Mouse (Mus musculus): ENCODE results near the gene Sox11. TPM values are rescaled to one million over a fixed set of nuclear protein-coding genes. Genes with fewer than 3 reads are reported as not detected.
A peak's percentile ranks its signal among the peaks of the same experiment; 100 is the strongest.

The Sox11 gene
- polyA plus RNA-seq, 1 experiment = 60.1 TPM

DNA sequence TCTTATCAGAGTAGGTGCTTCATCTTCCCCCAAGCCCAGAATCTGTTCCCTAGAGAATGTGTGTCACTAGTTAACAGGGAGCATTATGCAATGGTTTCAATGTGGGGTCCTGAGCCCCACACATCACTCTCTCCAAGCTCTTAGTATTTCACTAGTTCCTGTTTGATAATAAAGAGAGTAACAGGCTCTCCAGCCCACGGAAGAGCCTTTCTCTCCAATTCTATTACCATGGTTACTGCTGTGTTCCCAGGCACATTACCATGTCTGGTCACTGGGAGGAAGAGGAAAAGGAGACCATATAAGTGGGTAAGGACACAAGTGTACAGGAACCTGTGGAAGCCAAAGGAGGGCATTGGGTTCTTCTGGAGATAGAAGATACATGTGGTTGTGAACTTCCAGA lies 19.0 kb downstream of the Sox11 start:
- no peaks in the 10 kb centered on the region for H3K27me3 ChIP-seq (ENCODE audit: control insufficient read depth, insufficient read depth, low read length, poor library complexity, severe bottlenecking)
- TF ChIP-seq POLR2A (IDR thresholded peaks at IDR 0.05; ENCODE audit: insufficient read depth, low read length) (no peak), CTCF (IDR thresholded peaks at IDR 0.05; ENCODE audit: low read depth, low read length) (no peak), EP300 (IDR thresholded peaks at IDR 0.05; ENCODE audit: insufficient read depth, low read depth, low read length) (no peak)
- H3K9me3 ChIP-seq (replicated peaks; ENCODE audit: control insufficient read depth, insufficient read depth, low read length, poor library complexity, severe bottlenecking) = peaks cover 7% of the 10 kb centered on the region

DNA sequence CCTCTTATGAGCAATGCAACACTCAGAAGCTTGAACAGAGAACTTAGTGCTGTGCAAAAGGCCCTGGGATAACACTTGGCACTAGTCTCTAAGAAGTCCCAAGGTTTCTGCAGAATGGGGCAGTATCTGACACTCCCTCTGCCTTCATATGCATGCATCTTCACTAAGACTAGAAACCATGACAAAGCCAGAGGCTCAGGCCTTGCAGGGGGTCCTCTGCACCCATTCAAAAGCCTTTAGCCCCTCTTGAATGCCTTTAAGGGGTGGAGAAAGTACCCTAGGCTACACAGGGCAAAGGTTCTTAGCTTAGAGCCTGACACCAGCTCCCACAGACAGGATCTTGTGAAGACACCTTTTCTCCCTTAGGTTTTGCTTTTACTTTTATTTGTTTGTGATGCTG lies 21.7 kb downstream of the Sox11 start:
- Histone ChIP-seq H3K9me3 (replicated peaks; ENCODE audit: control insufficient read depth, insufficient read depth, low read length, poor library complexity, severe bottlenecking) (peaks cover 7% of the 10 kb centered on the region), H3K4me1 (ENCODE audit: control insufficient read depth, insufficient read depth, low read length) (peaks cover 9% of the 10 kb centered on the region), H3K9ac (ENCODE audit: low read depth, poor library complexity, severe bottlenecking) (no peak overlapping the region), H3K27me3 (ENCODE audit: control insufficient read depth, insufficient read depth, low read length, poor library complexity, severe bottlenecking) (no peaks in the 10 kb centered on the region; the same call in 1 of the 2 replicates), H3K4me3 (ENCODE audit: low read depth, low read length) (no peak overlapping the region), H3K27ac (ENCODE audit: insufficient read depth, low read length) (peak overlapping the region; percentile 7; the same call in 1 of the 2 replicates), H3K36me3 (ENCODE audit: control insufficient read depth, insufficient read depth, low read length, poor library complexity, severe bottlenecking) (no peaks in the 10 kb centered on the region)
- TF ChIP-seq CTCF (IDR thresholded peaks at IDR 0.05; ENCODE audit: low read depth, low read length) (no peak), POLR2A (IDR thresholded peaks at IDR 0.05; ENCODE audit: insufficient read depth, low read length) (no peak), EP300 (IDR thresholded peaks at IDR 0.05; ENCODE audit: insufficient read depth, low read depth, low read length) (peak; percentile 83)

More for the DNA sequence above, 19.0 kb downstream of the Sox11 start:
- Histone ChIP-seq H3K36me3 (ENCODE audit: control insufficient read depth, insufficient read depth, low read length, poor library complexity, severe bottlenecking) (no peaks in the 10 kb centered on the region), H3K9ac (ENCODE audit: low read depth, poor library complexity, severe bottlenecking) (no peak overlapping the region), H3K4me1 (ENCODE audit: control insufficient read depth, insufficient read depth, low read length) (peaks cover 9% of the 10 kb centered on the region), H3K27ac (ENCODE audit: insufficient read depth, low read length) (no peak overlapping the region), H3K4me3 (ENCODE audit: low read depth, low read length) (no peak overlapping the region)

DNA sequence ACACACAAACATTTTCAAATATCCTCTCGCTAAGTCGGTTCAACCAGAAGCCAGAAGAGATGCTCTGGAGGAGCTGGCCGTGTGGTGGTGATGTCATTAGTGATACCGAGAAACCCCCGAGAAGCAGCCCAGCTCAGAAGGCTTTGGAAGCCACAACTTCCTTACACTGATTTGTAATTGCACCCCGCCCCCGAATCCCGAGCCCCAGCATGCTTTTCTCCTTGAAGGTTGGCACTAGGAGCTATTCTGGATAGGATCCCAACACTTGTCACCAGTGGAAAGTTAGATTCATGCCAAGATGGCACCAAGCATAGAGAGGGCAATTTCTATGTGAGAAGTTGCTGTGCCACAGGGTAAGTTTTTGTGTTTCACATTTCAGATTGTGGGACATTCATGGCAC lies 29.4 kb downstream of the Sox11 start:
- Histone ChIP-seq H3K9me3 (replicated peaks; ENCODE audit: control insufficient read depth, insufficient read depth, low read length, poor library complexity, severe bottlenecking) (no peaks in the 10 kb centered on the region), H3K36me3 (ENCODE audit: control insufficient read depth, insufficient read depth, low read length, poor library complexity, severe bottlenecking) (no peaks in the 10 kb centered on the region), H3K27me3 (ENCODE audit: control insufficient read depth, insufficient read depth, low read length, poor library complexity, severe bottlenecking) (no peaks in the 10 kb centered on the region; the same call in 1 of the 2 replicates), H3K9ac (ENCODE audit: low read depth, poor library complexity, severe bottlenecking) (no peak overlapping the region), H3K4me1 (ENCODE audit: control insufficient read depth, insufficient read depth, low read length) (peaks cover 9% of the 10 kb centered on the region), H3K4me3 (ENCODE audit: low read depth, low read length) (no peak overlapping the region), H3K27ac (ENCODE audit: insufficient read depth, low read length) (no peak overlapping the region)
- TF ChIP-seq CTCF (IDR thresholded peaks at IDR 0.05; ENCODE audit: low read depth, low read length) (no peak), POLR2A (IDR thresholded peaks at IDR 0.05; ENCODE audit: insufficient read depth, low read length) (no peak), EP300 (IDR thresholded peaks at IDR 0.05; ENCODE audit: insufficient read depth, low read depth, low read length) (no peak)

DNA sequence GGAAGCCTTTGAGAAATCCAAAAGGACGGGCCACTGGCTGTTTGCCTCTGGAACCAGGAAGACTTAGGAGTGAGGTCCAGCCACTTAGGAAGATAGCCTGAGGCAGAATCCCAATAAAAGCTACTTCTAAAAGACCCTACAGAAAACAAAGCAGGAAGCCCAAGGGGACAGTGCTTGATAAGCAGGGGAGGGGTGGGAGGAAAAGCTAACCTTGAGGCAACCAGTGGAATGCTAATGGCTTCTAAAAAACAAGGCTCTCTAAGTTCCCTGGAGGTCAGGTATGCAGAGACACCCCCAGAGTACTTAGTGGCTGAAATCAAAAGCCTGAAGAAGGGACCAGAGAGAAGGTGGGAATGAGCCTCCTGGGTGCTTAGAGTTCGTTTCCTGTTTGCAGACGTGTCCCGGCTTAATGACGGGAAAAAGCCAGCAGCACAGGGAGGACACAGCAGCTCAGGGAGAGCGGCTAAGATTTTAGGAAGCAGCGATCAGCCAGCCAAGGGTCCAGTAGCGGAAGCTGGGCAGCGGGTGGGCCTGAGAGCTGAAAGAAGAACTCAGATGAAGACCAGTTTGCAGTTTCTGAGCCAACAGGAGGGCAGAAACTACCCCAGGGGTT lies 30.4 kb downstream of the Sox11 start:
- no peaks in the 10 kb centered on the region for H3K36me3 ChIP-seq (ENCODE audit: control insufficient read depth, insufficient read depth, low read length, poor library complexity, severe bottlenecking)
- H3K27ac ChIP-seq (ENCODE audit: insufficient read depth, low read length) = peak overlapping the region; percentile 43
- no peak overlapping the region for H3K4me3 ChIP-seq (ENCODE audit: low read depth, low read length)
- H3K9me3 ChIP-seq (replicated peaks; ENCODE audit: control insufficient read depth, insufficient read depth, low read length, poor library complexity, severe bottlenecking) = no peaks in the 10 kb centered on the region
- H3K4me1 ChIP-seq (ENCODE audit: control insufficient read depth, insufficient read depth, low read length) = peaks cover 9% of the 10 kb centered on the region
- no peak overlapping the region for H3K9ac ChIP-seq (ENCODE audit: low read depth, poor library complexity, severe bottlenecking)
- no peaks in the 10 kb centered on the region for H3K27me3 ChIP-seq (ENCODE audit: control insufficient read depth, insufficient read depth, low read length, poor library complexity, severe bottlenecking)
- TF ChIP-seq EP300 (IDR thresholded peaks at IDR 0.05; ENCODE audit: insufficient read depth, low read depth, low read length) = 0 out of 2 replicates have a peak, but pooled peaks have one; percentile 72
- TF ChIP-seq POLR2A (IDR thresholded peaks at IDR 0.05; ENCODE audit: insufficient read depth, low read length) = no peak

GRCm38 (mm10) chr12:27311316-27311832 lies 31.0 kb downstream of the Sox11 start:
- Histone ChIP-seq H3K27me3 (ENCODE audit: control insufficient read depth, insufficient read depth, low read length, poor library complexity, severe bottlenecking) (no peaks in the 10 kb centered on the region), H3K9me3 (replicated peaks; ENCODE audit: control insufficient read depth, insufficient read depth, low read length, poor library complexity, severe bottlenecking) (no peaks in the 10 kb centered on the region), H3K4me3 (ENCODE audit: low read depth, low read length) (no peak overlapping the region), H3K4me1 (ENCODE audit: control insufficient read depth, insufficient read depth, low read length) (peaks cover 9% of the 10 kb centered on the region), H3K9ac (ENCODE audit: low read depth, poor library complexity, severe bottlenecking) (no peak overlapping the region), H3K27ac (ENCODE audit: insufficient read depth, low read length) (peak overlapping the region; percentile 43; the same call in 1 of the 2 replicates), H3K36me3 (ENCODE audit: control insufficient read depth, insufficient read depth, low read length, poor library complexity, severe bottlenecking) (no peaks in the 10 kb centered on the region)
- TF ChIP-seq EP300 (IDR thresholded peaks at IDR 0.05; ENCODE audit: insufficient read depth, low read depth, low read length) (no peak), POLR2A (IDR thresholded peaks at IDR 0.05; ENCODE audit: insufficient read depth, low read length) (no peak), CTCF (IDR thresholded peaks at IDR 0.05; ENCODE audit: low read depth, low read length) (no peak)

GRCm38 (mm10) chr12:27310703-27311102 lies 31.7 kb downstream of the Sox11 start:
- peaks cover 9% of the 10 kb centered on the region for H3K4me1 ChIP-seq (ENCODE audit: control insufficient read depth, insufficient read depth, low read length)
- H3K9me3 ChIP-seq (replicated peaks; ENCODE audit: control insufficient read depth, insufficient read depth, low read length, poor library complexity, severe bottlenecking) = no peaks in the 10 kb centered on the region
- H3K4me3 ChIP-seq (ENCODE audit: low read depth, low read length) = no peak overlapping the region
- TF ChIP-seq POLR2A (IDR thresholded peaks at IDR 0.05; ENCODE audit: insufficient read depth, low read length) (no peak), EP300 (IDR thresholded peaks at IDR 0.05; ENCODE audit: insufficient read depth, low read depth, low read length) (no peak), CTCF (IDR thresholded peaks at IDR 0.05; ENCODE audit: low read depth, low read length) (no peak)
- H3K36me3 ChIP-seq (ENCODE audit: control insufficient read depth, insufficient read depth, low read length, poor library complexity, severe bottlenecking) = no peaks in the 10 kb centered on the region
- no peak overlapping the region for H3K9ac ChIP-seq (ENCODE audit: low read depth, poor library complexity, severe bottlenecking)
- no peaks in the 10 kb centered on the region for H3K27me3 ChIP-seq (ENCODE audit: control insufficient read depth, insufficient read depth, low read length, poor library complexity, severe bottlenecking)
- H3K27ac ChIP-seq (ENCODE audit: insufficient read depth, low read length) = no peak overlapping the region

All from ES-Bruce4 (cell line).